Mouse (Mus musculus): Measurements from ENCODE around the gene Olfr1054. TPM values are rescaled to one million over a fixed set of nuclear protein-coding genes. Genes with fewer than 3 reads are reported as not detected.

Olfr1054 gene
- polyA plus RNA-seq (2012): not detected in 2 replicates

GRCm38 (mm10) chr2:86335333-86335732, at the start of gene Olfr1054:
Olfr1054 (minus strand) TSS chr2:86335433.

GRCm38 (mm10) chr2:86378293-86378692, 43.1 kb upstream of the Olfr1054 start, which contains the start of gene Olfr1057:
Olfr1057 (minus strand) TSS chr2:86378393.

GRCm38 (mm10) chr2:86362369-86362768, 27.1 kb upstream of the Olfr1054 start, which contains the start of gene Olfr1056:
Olfr1056 (minus strand) TSS chr2:86362469.

GRCm38 (mm10) chr2:86350184-86350583, 15.0 kb upstream of the Olfr1054 start, which contains the start of gene Olfr1055:
Olfr1055 (minus strand) TSS chr2:86350284.

GRCm38 (mm10) chr2:86315184-86315583, 20.0 kb downstream of the Olfr1054 start, which contains the start of gene Olfr1053:
Olfr1053 (minus strand) TSS chr2:86315284.

DNA sequence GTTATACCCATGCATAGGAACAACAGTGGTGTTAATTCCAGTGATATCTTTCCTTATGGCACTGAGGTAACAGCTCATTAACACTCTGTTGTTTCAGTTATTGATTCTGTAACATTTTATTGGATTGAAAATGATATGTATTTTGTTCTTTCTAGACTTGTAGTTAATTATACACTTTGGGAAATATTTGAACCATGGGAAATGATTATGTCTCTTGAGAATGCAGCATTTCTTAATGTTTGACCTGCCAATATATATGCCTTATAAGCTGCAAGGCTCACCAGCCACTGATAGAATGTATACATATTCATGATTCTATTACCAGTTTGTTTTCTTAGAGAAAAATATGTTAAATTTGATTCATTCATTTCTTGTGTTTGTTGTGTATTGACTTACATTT, 43.1 kb downstream of the Olfr1054 start, which contains the start of gene Olfr1052:
TSS of gene Olfr1052 (plus strand) at position 301 of the 400 bp plus-strand sequence.

Other genes with a start within 250 kb of the Olfr1054 start
- gene Olfr1037, start 248.0 kb downstream of the Olfr1054 start, polyA plus RNA-seq (2012): not detected in 2 replicates
- 0.02 TPM in 1 of 2 replicates, not detected in the other for gene Olfr1039, start 199.5 kb downstream of the Olfr1054 start, polyA plus RNA-seq (2012)
- not detected in 2 replicates for gene Olfr1040, start 188.7 kb downstream of the Olfr1054 start, polyA plus RNA-seq (2012)
- gene Olfr1042, start 173.6 kb downstream of the Olfr1054 start, polyA plus RNA-seq (2012): not detected in 2 replicates
- gene Olfr1043, start 167.9 kb downstream of the Olfr1054 start, polyA plus RNA-seq (2012): not detected in 2 replicates
- gene Olfr1044, start 157.6 kb downstream of the Olfr1054 start, polyA plus RNA-seq (2012): not detected in 2 replicates
- not detected in 2 replicates for gene Olfr52, start 149.8 kb downstream of the Olfr1054 start, polyA plus RNA-seq (2012)
- gene Olfr1045, start 132.4 kb downstream of the Olfr1054 start, polyA plus RNA-seq (2012): not detected in 2 replicates
- gene Olfr1046, start 116.1 kb downstream of the Olfr1054 start, polyA plus RNA-seq (2012): not detected in 2 replicates
- not detected in 2 replicates for gene Olfr1047, start 104.0 kb downstream of the Olfr1054 start, polyA plus RNA-seq (2012)
- not detected in 2 replicates for gene Olfr1048, start 95.1 kb downstream of the Olfr1054 start, polyA plus RNA-seq (2012)
- gene Olfr1049, start 77.1 kb downstream of the Olfr1054 start, polyA plus RNA-seq (2012): not detected in 2 replicates
- not detected in 2 replicates for gene Olfr1051, start 56.3 kb downstream of the Olfr1054 start, polyA plus RNA-seq (2012)
- not detected in 2 replicates for gene Olfr1052, start 43.0 kb downstream of the Olfr1054 start, polyA plus RNA-seq (2012)
- gene Olfr1053, start 20.1 kb downstream of the Olfr1054 start, polyA plus RNA-seq (2012): not detected in 2 replicates
- not detected in 2 replicates for gene Olfr1055, start 14.9 kb upstream of the Olfr1054 start, polyA plus RNA-seq (2012)
- gene Olfr1056, start 27.0 kb upstream of the Olfr1054 start, polyA plus RNA-seq (2012): not detected in 2 replicates
- gene Olfr1057, start 43.0 kb upstream of the Olfr1054 start, polyA plus RNA-seq (2012): not detected in 2 replicates
- not detected in 2 replicates for gene Olfr1058, start 53.1 kb upstream of the Olfr1054 start, polyA plus RNA-seq (2012)
- not detected in 2 replicates for gene Olfr1061, start 78.6 kb upstream of the Olfr1054 start, polyA plus RNA-seq (2012)
- gene Olfr1062, start 91.3 kb upstream of the Olfr1054 start, polyA plus RNA-seq (2012): not detected in 2 replicates
- gene Olfr1065, start 115.2 kb upstream of the Olfr1054 start, polyA plus RNA-seq (2012): not detected in 2 replicates
- gene Olfr1066, start 120.8 kb upstream of the Olfr1054 start, polyA plus RNA-seq (2012): not detected in 2 replicates
- not detected in 2 replicates for gene Olfr228, start 152.0 kb upstream of the Olfr1054 start, polyA plus RNA-seq (2012)
- gene Olfr1076, start 173.0 kb upstream of the Olfr1054 start, polyA plus RNA-seq (2012): not detected in 2 replicates
- gene Olfr1079, start 207.0 kb upstream of the Olfr1054 start, polyA plus RNA-seq (2012): not detected in 2 replicates
- not detected in 2 replicates for gene Olfr1080, start 222.8 kb upstream of the Olfr1054 start, polyA plus RNA-seq (2012)